Mouse (Mus musculus): Measurements from ENCODE around the gene Rasd1. TPM values are rescaled to one million over a fixed set of nuclear protein-coding genes. Genes with fewer than 3 reads are reported as not detected.

The Rasd1 gene
- total RNA-seq, 2 experiments from 2014 or later: not detected

GRCm38 (mm10) chr11:59918014-59918413, 46.7 kb downstream of the Rasd1 start:
- no peak for ATAC-seq (replicated peaks; ENCODE audit: low FRiP score, poor library complexity, severe bottlenecking)

GRCm38 (mm10) chr11:59913702-59914101, 51.0 kb downstream of the Rasd1 start:
- ATAC-seq (replicated peaks; ENCODE audit: low FRiP score, poor library complexity, severe bottlenecking): no peak

Other genes starting within 250 kb of the Rasd1 start
- not detected in 2 replicates for gene Pld6, start 177.3 kb downstream of the Rasd1 start, total RNA-seq (2015; ENCODE audit: low replicate concordance)
- gene Pld6, start 177.3 kb downstream of the Rasd1 start, total RNA-seq (2017; ENCODE audit: low replicate concordance): not detected in 2 replicates
- gene Flcn, start 154.9 kb downstream of the Rasd1 start, total RNA-seq (2015; ENCODE audit: low replicate concordance): 2.1 and 5.0 TPM in 2 replicates
- 2.3 and 5.4 TPM in 2 replicates for gene Flcn, start 154.9 kb downstream of the Rasd1 start, total RNA-seq (2017; ENCODE audit: low replicate concordance)
- 2.9 and 7.9 TPM in 2 replicates for gene Nt5m, start 125.5 kb downstream of the Rasd1 start, total RNA-seq (2015; ENCODE audit: low replicate concordance)
- 2.1 and 2.5 TPM in 2 replicates for gene Nt5m, start 125.5 kb downstream of the Rasd1 start, total RNA-seq (2017; ENCODE audit: low replicate concordance)
- 57.4 and 74.6 TPM in 2 replicates for gene Cops3, start 125.1 kb downstream of the Rasd1 start, total RNA-seq (2015; ENCODE audit: low replicate concordance)
- 40.9 and 42.7 TPM in 2 replicates for gene Cops3, start 125.1 kb downstream of the Rasd1 start, total RNA-seq (2017; ENCODE audit: low replicate concordance)
- 12.2 and 13.3 TPM in 2 replicates for gene Med9, start 16.7 kb downstream of the Rasd1 start, total RNA-seq (2015; ENCODE audit: low replicate concordance)
- gene Med9, start 16.7 kb downstream of the Rasd1 start, total RNA-seq (2017; ENCODE audit: low replicate concordance): 9.6 and 13.5 TPM in 2 replicates
- 4.0 TPM in 1 of 2 replicates, not detected in the other for gene Pemt, start 81.5 kb upstream of the Rasd1 start, total RNA-seq (2015; ENCODE audit: low replicate concordance)
- gene Pemt, start 81.5 kb upstream of the Rasd1 start, total RNA-seq (2017; ENCODE audit: low replicate concordance): not detected in 2 replicates
- gene Rai1, start 140.1 kb upstream of the Rasd1 start, total RNA-seq (2015; ENCODE audit: low replicate concordance): 5.8 and 7.1 TPM in 2 replicates
- gene Rai1, start 140.1 kb upstream of the Rasd1 start, total RNA-seq (2017; ENCODE audit: low replicate concordance): 0.77 and 3.0 TPM in 2 replicates

Data from erythroid progenitor cell, adult 5-6 weeks (primary cell).